Mouse (Mus musculus) cerebellum, adult 11-12 months (tissue): ENCODE measurements at regions not wholly inside any gene's neighbourhood (a gene's known extent, or its start where the extent isn't known, plus 50 kb on each side); places are given as distances from the start of the nearest gene placed in this dataset.

Experiments
- DNase-seq: peaks from one replicate; pipeline ENCODE4 v3.0.0; 2022

DNA sequence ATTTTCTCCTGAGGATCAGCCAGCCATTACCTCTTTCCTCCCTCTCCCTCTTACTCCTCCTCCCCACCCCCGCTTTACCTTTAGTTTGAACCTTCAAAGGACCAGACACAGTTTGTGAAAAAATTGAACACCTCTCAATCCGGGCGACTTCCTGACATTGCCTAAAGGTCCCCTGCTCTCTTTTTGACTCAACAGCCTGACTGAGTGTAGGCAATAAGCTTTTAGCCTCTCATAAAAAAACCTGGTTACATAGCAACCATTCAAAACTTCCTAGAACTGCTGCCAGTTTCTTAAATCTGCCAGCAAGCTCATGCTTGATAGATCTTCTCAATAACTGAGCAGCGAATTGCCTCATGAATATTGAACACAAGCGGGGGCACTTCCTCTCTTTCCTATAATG lies 71.7 kb downstream of the Zfp945 start:
- DNase-seq, result no peak

DNA sequence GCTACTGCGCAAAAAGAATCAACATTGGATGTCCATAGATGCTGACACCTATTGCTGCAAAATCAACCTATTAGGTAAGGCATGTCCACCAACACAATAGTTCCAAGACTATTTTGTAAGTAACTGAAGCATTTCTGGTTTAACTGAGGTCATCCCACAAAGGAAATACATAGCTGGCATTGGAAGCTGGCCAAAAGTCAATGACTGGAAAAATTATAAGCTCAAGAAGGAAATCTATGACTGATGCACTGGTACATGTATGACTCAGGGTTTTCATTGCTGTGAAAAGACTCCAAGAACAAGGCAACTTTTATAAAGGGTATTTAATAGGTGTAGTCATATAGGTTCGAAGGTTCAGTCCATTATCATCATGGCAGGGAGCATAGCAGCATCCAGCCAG lies 82.5 kb downstream of the Zfp945 start:
- no peak for DNase-seq

DNA sequence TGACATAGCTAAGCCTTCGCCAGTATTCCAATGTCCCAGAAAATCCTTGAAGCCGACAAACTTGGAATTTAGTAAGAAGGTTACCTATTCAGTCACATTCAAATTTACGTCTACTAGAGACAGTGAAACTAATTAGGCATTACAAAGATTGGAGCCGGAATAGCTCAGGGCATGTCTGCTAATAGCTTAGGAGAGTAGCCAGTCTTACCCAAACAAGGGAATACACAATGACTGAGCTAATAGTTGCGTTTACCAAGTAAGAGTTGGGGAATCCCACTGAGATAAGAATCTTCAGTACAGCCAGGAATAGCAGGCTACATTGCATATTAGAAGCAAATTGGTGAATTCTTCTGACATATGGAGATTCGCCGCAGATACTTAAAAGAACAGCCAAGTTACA lies 121.2 kb downstream of the Zfp945 start:
- DNase-seq, result no peak

GRCm38 (mm10) chr17:22739581-22740178 lies 127.3 kb downstream of the Zfp945 start:
- DNase-seq, result peak; percentile 63

- DNase-seq, result no peak
These were observed 127.8 kb downstream of the Zfp945 start for GRCm38 (mm10) chr17:22739173-22739572.

GRCm38 (mm10) chr17:22736360-22736759 lies 130.6 kb downstream of the Zfp945 start:
- DNase-seq, result no peak
